Mouse (Mus musculus): ENCODE results near the gene Sdk1. TPM values are rescaled to one million over a fixed set of nuclear protein-coding genes. Genes with fewer than 3 reads are reported as not detected.
A peak's percentile ranks its signal among the peaks of the same experiment; 100 is the strongest.

Sdk1 gene
- polyA plus RNA-seq, 1 experiment from 2014 or later: 1.0 TPM

- Histone ChIP-seq H3K9me3 (ENCODE audit: low read depth, low read length) (no peaks in the 10 kb centered on the region), H3K4me3 (ENCODE audit: low read depth, low read length) (no peak overlapping the region), H3K4me2 (no peak overlapping the region), H3K27me3 (ENCODE audit: insufficient read depth, low read length) (no peaks in the 10 kb centered on the region), H3K36me3 (ENCODE audit: insufficient read depth) (no peaks in the 10 kb centered on the region), H3K9ac (no peak overlapping the region), H3K27ac (ENCODE audit: low read depth) (no peak overlapping the region), H3K4me1 (ENCODE audit: insufficient read depth) (no peaks in the 10 kb centered on the region)
- WGBS: 72% methylated on average over 7 of the region's 7 CpGs
- no peak for TF ChIP-seq CTCF (IDR thresholded peaks at IDR 0.05; ENCODE audit: low read depth)
- no peak for ATAC-seq (ENCODE audit: insufficient read depth)
- no peak for DNase-seq
Measured at GRCm38 (mm10) chr5:141899751-141900150, 658.5 kb downstream of the Sdk1 start.

GRCm38 (mm10) chr5:141902544-141903250, 661.4 kb downstream of the Sdk1 start:
- Histone ChIP-seq H3K27ac (ENCODE audit: low read depth) (no peak overlapping the region), H3K9ac (no peak overlapping the region), H3K27me3 (ENCODE audit: insufficient read depth, low read length) (no peaks in the 10 kb centered on the region), H3K4me1 (ENCODE audit: insufficient read depth) (no peaks in the 10 kb centered on the region), H3K36me3 (ENCODE audit: insufficient read depth) (no peaks in the 10 kb centered on the region), H3K9me3 (ENCODE audit: low read depth, low read length) (no peaks in the 10 kb centered on the region), H3K4me3 (ENCODE audit: low read depth, low read length) (no peak overlapping the region), H3K4me2 (no peak overlapping the region)
- TF ChIP-seq CTCF (IDR thresholded peaks at IDR 0.05; ENCODE audit: low read depth): no peak
- 42% methylated on average over 16 of the region's 16 CpGs for WGBS
- DNase-seq: no peak
- no peak for ATAC-seq (ENCODE audit: insufficient read depth)

GRCm38 (mm10) chr5:141910444-141910843, 669.2 kb downstream of the Sdk1 start:
- Histone ChIP-seq H3K4me2 (no peak overlapping the region), H3K27ac (ENCODE audit: low read depth) (no peak overlapping the region), H3K36me3 (ENCODE audit: insufficient read depth) (no peaks in the 10 kb centered on the region), H3K9ac (no peak overlapping the region), H3K4me3 (ENCODE audit: low read depth, low read length) (no peak overlapping the region), H3K27me3 (ENCODE audit: insufficient read depth, low read length) (no peaks in the 10 kb centered on the region), H3K9me3 (ENCODE audit: low read depth, low read length) (no peaks in the 10 kb centered on the region), H3K4me1 (ENCODE audit: insufficient read depth) (no peaks in the 10 kb centered on the region)
- DNase-seq: no peak
- TF ChIP-seq CTCF (IDR thresholded peaks at IDR 0.05; ENCODE audit: low read depth): no peak
- ATAC-seq (ENCODE audit: insufficient read depth): no peak
- whole genome bisulfite sequencing: 41% methylated on average over 3 of the region's 3 CpGs

- Histone ChIP-seq H3K9me3 (ENCODE audit: low read depth, low read length) (no peaks in the 10 kb centered on the region), H3K4me3 (ENCODE audit: low read depth, low read length) (no peak overlapping the region), H3K27ac (ENCODE audit: low read depth) (no peak overlapping the region), H3K4me1 (ENCODE audit: insufficient read depth) (no peaks in the 10 kb centered on the region), H3K36me3 (ENCODE audit: insufficient read depth) (no peaks in the 10 kb centered on the region), H3K9ac (no peak overlapping the region), H3K27me3 (ENCODE audit: insufficient read depth, low read length) (no peaks in the 10 kb centered on the region), H3K4me2 (no peak overlapping the region)
- ATAC-seq (ENCODE audit: insufficient read depth) (no peak), DNase-seq (peak; percentile 29)
- peak; percentile 28; the same call in 1 of the 2 replicates for TF ChIP-seq CTCF (IDR thresholded peaks at IDR 0.05; ENCODE audit: low read depth)
- 50% methylated on average over 8 of the region's 8 CpGs for WGBS
Measured at GRCm38 (mm10) chr5:141910886-141911285, 669.6 kb downstream of the Sdk1 start.

- 54% methylated on average over 7 of the region's 7 CpGs for WGBS
Measured at GRCm38 (mm10) chr5:141912881-141913280, 671.6 kb downstream of the Sdk1 start.

GRCm38 (mm10) chr5:141916954-141917353, 675.7 kb downstream of the Sdk1 start:
- no peak overlapping the region for H3K4me3 ChIP-seq (ENCODE audit: low read depth, low read length)
- H3K4me1 ChIP-seq (ENCODE audit: insufficient read depth): no peaks in the 10 kb centered on the region
- DNase-seq: peak; percentile 65
- no peaks in the 10 kb centered on the region for H3K36me3 ChIP-seq (ENCODE audit: insufficient read depth)
- 36% methylated on average over 2 of the region's 2 CpGs for WGBS
- H3K27me3 ChIP-seq (ENCODE audit: insufficient read depth, low read length): no peaks in the 10 kb centered on the region
- TF ChIP-seq CTCF (IDR thresholded peaks at IDR 0.05; ENCODE audit: low read depth): no peak
- H3K9me3 ChIP-seq (ENCODE audit: low read depth, low read length): no peaks in the 10 kb centered on the region
- no peak overlapping the region for H3K27ac ChIP-seq (ENCODE audit: low read depth)
- no peak overlapping the region for H3K4me2 ChIP-seq
- peak; percentile 62; the same call in 1 of the 2 replicates for ATAC-seq (ENCODE audit: insufficient read depth)
- H3K9ac ChIP-seq: no peak overlapping the region

More at GRCm38 (mm10) chr5:141912881-141913280, 671.6 kb downstream of the Sdk1 start:
- H3K9ac ChIP-seq: no peak overlapping the region
- no peak for ATAC-seq (ENCODE audit: insufficient read depth)
- H3K9me3 ChIP-seq (ENCODE audit: low read depth, low read length): no peaks in the 10 kb centered on the region
- no peak for TF ChIP-seq CTCF (IDR thresholded peaks at IDR 0.05; ENCODE audit: low read depth)
- no peak for DNase-seq
- no peak overlapping the region for H3K27ac ChIP-seq (ENCODE audit: low read depth)
- no peaks in the 10 kb centered on the region for H3K27me3 ChIP-seq (ENCODE audit: insufficient read depth, low read length)
- H3K4me3 ChIP-seq (ENCODE audit: low read depth, low read length): no peak overlapping the region
- no peak overlapping the region for H3K4me2 ChIP-seq
- no peaks in the 10 kb centered on the region for H3K36me3 ChIP-seq (ENCODE audit: insufficient read depth)
- H3K4me1 ChIP-seq (ENCODE audit: insufficient read depth): no peaks in the 10 kb centered on the region

- ATAC-seq (ENCODE audit: insufficient read depth): no peak
- WGBS: 67% methylated on average over 9 of the region's 9 CpGs
- Histone ChIP-seq H3K27me3 (ENCODE audit: insufficient read depth, low read length) (no peaks in the 10 kb centered on the region), H3K4me2 (no peak overlapping the region), H3K9me3 (ENCODE audit: low read depth, low read length) (no peaks in the 10 kb centered on the region), H3K9ac (no peak overlapping the region), H3K27ac (ENCODE audit: low read depth) (no peak overlapping the region), H3K4me1 (ENCODE audit: insufficient read depth) (no peaks in the 10 kb centered on the region), H3K4me3 (ENCODE audit: low read depth, low read length) (no peak overlapping the region), H3K36me3 (ENCODE audit: insufficient read depth) (no peaks in the 10 kb centered on the region)
- TF ChIP-seq CTCF (IDR thresholded peaks at IDR 0.05; ENCODE audit: low read depth): no peak
- DNase-seq: no peak
Measured at GRCm38 (mm10) chr5:141939000-141939399, 697.7 kb downstream of the Sdk1 start.
